Mouse (Mus musculus) liver, embryonic 14.5 days (tissue): Measurements from ENCODE around the gene Ubxn10.

ENCODE experiments used
- CTCF ChIP-seq: IDR thresholded peaks from 2 replicates; pipeline ENCODE4 v1.5.1; 2016; ENCODE audit warnings: antibody characterized with exemption, low read depth, control low read depth
- EP300 ChIP-seq: IDR thresholded peaks from 2 replicates; pipeline ENCODE4 v1.6.1; 2016; ENCODE audit warnings: antibody characterized with exemption, low read depth

DNA sequence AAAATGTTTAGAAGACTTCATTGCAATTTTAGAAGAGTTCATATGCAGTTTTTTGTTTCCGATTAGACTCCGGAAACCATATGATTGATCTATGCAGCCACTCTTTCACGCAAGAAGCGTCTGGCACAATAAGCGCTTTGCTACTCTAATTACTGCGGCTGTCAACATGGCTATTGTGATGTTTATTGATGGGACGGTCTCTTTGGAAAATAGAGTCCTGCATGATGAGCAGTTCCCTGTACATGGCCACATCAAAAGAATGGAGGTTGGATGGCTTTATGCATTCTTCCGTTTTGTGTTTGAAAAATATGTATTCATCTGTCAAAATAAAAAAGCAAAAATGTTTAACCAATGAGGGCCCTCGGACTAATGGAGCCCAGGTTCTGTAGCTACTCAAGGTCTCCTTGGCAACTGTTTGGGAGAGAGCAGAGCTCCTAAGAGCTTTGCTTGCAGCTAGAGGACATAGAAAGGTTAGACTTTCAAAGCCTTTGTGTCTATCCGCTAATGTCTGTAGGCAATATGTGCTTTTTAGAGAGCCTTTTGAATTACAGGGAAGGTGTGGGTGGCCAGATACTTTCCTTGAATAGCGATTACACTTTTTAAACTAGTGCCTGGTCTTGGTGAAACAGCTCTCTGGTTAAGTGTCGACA, 43.8 kb downstream of the Ubxn10 start:
- TF ChIP-seq CTCF (no peak), EP300 (no peak)
